Mouse (Mus musculus) induced T-regulatory cell, adult 2 months (primary cell): ENCODE measurements around the gene Cdhr1.
A peak's percentile ranks its signal among the peaks of the same experiment; 100 is the strongest.
"Not testable (repeated sequence)": the region's sequence is repeated elsewhere in the genome, so short reads cannot be mapped to it uniquely, and the experiment has no call there.

ENCODE experiments used
- DNase-seq: peaks from one replicate; pipeline ENCODE4 v3.0.0-alpha.2; 2012; ENCODE audit warnings: low read depth

Cdhr1 gene

DNA sequence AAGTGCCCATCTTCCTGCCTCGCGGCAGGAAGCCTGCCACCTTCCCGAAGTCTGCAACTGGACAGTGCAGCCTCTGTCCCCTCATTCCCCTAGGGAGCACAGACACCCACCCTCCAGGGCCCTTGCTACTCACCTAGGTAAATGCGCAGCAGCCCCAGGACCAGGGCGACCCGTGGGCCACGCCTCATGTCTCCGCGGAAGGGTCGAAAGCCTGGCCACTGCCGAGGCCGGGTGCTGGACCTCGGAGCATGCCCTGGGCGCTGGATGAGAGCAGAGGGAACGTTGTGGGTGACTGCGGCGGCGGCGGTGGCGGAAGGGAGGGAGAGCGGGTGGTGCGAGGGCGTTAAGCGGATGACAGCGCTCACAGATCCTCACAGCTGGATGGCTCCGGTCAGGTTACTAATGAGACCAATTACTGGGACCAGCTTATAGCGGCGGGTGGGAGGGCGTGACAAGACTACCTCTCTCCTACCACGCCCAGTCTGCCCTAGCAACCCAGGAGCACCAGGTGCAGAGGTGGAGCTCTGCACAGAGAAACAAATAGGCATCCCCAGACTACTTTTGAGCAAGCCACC, at the start of gene Cdhr1:
Gene Cdhr1 (minus strand): TSS at position 392 of the 575 bp plus-strand sequence.
- DNase-seq, result no peak

DNA sequence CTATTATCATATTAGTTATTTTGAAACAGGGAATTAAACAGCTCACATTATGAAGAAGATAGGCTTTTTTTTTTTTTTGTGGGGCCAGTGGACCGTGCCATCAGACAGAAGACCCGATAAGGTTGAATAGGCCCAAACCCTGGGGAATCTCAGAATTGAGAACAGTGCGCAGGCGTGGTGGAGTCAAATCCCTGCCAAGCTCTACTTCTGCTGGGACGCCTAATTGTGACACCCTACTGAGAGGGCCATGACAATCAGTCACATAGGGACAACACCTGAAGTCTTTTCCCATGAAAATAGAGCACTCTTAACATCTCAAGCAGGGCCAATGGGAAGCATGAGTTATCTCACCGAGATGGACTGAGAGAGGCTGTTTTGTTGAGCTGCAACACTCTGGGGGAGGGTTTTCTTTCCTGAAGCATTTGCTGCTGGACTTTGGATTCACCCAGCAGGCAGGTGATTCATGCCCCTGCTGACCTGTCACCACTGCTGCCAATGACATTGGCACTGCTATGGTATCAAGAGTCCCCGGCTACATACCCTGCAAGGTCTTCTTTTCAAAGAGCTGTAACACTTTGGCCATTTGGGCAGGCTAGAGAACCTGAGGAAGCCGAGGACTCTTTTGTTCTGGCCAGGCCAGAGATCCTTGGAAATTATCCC, 41.0 kb upstream of the Cdhr1 start:
- no peak for DNase-seq

DNA sequence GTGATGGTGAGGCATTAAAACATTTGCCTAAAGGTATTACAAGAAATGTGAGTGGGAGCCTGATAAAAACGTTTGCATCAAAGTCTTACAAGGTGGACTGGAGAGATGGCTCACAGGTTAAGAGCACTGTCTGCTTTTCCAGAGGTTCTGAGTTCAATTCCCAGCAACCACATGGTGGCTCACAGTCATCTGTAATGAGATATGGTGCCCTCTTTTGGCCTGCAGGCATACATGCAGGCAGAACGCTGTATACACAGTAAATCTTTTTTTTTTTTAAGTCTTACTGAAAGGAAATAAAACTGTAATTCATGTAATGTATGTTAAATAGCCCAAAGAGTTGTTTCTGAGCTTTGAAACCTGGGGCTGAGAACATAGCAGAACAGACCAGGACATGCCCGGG, 39.4 kb upstream of the Cdhr1 start:
- DNase-seq, result not testable (repeated sequence)

DNA sequence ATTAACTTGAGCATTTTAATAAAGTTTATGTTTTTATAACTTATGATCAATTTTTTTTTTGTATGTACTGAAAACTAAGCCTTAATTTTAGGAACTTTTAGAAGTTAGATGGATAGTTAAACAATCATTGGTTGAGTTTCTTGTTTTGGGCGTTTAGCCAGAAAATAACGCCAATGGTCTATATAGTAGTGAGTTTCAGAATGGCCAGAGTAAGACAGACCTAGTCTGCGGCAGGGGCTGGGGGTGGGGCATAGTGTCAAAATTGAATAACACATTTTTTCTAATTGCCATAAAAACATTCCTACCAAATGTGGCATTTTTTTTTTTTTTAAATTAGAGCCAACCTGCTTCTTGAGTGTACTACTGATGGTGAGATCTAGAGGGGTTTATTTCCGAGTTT, 38.0 kb upstream of the Cdhr1 start:
- no peak for DNase-seq

DNA sequence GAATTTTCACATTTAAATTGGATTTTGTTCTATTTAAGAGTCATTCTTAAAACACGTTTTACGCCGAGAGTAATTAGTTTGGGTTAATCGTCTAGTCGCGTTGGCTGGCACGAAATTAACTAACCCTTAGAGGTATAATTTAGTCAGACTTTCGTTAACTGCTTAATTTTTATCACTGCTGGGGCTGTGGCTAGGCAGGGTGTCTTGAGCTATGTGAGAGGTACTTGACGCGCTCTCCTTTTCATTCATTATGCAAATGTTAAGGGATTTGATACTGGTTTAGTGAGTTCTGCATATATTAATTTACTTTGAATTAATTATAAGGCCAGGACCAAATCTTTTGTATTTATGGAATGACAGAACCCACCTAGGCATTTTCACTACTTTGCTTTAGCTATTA, 37.5 kb upstream of the Cdhr1 start:
- DNase-seq, result no peak

DNA sequence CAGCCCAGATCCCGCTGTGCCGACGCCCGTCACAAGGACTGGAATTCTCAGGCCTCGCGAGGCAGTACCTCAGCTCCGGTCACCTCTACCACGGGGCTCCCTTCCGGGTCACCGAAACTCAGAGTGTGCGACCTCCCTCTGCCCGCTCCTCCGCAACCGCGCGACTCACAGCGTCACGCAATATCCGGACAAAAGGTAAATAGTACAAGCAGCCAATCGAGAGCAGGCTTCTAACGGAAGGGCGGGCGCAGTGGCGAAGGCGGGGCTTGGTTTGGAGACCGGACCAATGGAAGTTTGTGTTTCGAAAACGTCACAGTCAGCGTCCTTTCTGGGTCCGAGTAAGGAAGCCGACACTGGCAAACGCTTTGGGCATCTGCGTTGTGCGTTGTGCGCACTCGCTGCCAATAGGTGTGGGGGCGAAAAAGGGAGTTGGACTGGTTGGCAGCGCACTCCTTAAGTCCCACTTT, 37.0 kb upstream of the Cdhr1 start, which contains the start of gene Ghitm:
Gene Ghitm (minus strand): TSS at position 146 of the 467 bp plus-strand sequence.
- peak; percentile 98 for DNase-seq

DNA sequence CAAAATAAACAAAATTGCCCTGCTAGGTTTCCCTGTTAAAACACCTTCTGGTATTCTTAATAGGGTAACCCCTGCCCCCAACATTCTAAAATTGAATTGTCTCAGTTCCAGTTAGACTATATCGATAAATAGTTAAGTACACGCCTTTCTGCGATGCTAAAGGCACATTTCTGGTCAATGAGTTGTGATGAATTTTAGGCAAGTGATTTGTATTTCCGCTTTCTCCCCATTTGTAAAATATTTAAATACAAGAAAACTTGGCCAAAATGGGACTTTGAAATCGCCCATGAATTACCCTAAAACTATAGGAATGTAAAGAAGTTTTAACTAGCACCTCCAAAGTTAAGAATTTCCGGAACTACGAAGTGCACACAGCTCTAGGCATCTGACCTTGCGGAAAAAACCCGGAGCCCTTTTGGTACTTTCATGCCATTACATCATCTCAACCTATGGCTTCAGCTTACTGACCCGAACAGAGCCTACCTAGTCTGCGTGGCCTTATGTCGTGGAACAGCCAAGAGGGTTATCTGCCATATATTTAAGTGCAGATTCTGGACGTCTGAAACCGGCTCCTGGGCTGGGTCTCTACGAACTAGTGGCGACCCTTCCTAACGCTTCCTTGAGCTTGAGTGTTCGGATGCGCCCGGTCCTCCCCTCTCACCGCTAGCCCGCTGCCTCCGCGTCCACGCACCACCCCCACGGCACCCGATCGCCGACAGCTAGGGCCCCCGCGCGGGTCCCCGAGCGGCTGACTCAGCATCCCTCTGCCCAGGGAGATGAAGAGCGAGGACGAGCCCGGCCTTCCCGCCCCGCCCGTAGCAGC, 36.4 kb upstream of the Cdhr1 start:
- DNase-seq, result peak; percentile 85

DNA sequence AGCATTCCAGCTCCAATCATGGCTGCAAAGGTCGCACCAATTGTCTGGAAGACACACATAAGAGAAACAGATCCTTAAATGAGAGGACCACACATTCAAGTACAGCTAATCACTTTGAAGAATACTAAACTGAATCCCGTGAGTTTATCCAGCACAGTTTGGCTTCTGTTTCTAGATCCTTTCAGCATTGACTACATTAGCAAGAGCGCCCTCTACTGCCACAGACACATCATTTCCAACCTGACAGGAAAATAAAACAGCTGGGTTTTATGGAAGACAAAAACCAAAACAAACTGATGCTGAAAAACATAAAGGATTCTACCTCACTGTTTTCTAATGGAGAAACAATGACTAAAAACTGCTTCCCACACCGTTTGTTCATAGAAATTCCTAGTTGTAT, 29.5 kb upstream of the Cdhr1 start:
- DNase-seq, result peak; percentile 76

DNA sequence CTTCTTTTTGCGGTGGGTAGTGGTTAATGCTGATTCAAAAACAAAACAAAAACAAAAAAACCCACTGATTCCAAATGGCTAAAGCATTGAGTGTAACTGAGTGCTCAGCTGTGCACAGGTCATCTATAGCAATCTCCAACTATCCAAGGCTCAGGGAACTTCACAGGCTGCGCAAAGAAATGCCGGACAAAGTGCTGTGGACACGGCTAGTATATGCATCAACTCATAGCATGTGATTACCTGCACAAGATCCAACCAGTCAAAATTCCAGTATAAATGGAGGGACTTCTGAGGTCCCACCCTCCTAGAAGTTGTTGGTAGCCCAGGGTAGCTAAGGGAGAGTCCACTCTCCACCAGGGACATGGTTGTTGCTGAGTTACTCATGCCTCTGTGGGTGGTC, 21.1 kb upstream of the Cdhr1 start:
- DNase-seq, result no peak

DNA sequence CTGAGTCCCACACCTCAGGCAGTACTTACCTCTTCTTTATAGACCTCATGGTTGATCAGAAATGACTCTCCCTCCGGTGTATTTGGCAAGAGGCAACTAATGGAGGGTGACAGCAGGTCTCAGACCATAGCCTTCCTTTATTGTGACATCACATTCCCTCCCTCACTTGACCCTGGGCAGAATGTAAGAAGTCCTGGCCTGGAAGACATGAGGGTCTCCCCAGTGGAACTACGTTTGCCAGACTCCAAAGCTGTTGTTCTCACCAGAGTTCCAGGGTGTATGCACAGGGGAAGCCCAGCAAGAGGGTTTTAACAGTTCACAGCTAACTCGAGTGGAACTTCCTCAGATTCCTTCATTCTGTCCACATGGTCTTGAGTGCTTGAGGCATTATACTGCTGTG, 15.8 kb upstream of the Cdhr1 start, which contains the start of gene 2610528A11Rik:
Gene 2610528A11Rik (minus strand): TSS at position 101 of the 400 bp plus-strand sequence.
- DNase-seq, result no peak

DNA sequence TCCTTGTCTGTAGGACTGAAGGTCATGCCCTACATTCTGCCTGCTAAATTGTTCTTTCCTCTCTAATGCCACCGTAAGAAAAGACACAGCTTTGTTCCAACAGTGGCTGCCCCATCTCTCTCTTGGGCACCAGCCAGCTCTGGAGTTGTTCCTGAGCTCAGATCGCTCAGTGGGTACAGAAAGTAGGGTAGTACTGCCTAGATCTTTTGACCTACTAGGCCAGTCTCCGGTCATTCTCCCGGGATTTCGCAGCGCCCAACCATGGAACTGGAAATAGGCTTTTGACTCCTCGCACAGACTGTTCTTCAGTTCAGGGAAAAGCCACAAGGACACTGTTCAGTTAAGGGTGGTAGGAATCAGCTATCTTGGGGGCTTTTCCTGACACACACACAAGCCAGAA, 14.8 kb upstream of the Cdhr1 start:
- no peak for DNase-seq

DNA sequence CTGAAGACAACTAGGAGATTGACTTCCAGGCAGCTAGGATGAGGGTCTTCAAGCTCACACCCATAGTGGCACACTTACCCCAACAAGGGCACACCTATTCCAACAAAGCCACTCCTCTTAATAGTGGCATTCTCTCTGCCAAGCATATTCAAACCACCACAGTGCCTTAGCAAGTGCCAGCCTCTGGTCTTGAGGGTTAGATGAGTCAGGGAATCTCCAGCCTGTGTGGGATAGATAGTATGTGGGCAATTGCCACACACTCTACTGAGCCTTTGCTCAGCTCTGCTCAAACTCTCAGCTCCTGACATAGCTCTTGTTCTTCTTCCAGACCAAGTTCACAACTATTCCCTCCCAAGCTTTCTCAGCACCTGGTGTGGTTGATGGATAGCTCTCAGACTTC, 13.2 kb upstream of the Cdhr1 start:
- DNase-seq, result no peak

DNA sequence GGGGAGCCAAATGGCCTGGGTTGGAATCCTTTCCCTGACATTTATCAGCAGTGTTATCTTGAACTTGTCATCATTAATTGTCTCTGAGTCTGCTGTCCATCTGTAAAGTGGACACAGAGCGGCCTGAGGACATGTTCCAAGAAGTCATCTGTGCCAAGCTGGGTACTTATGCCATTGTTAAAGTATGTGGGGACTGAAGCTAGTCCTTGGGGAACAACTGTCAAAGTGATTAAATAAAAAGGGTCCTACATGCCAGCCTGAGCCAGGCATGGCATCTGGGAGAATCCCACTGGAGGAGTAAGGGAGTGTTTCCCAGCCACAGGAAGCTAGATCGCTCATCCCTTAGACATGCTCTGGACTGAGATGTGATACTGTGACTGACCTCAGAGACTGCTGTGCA, 12.3 kb upstream of the Cdhr1 start:
- DNase-seq, result no peak

DNA sequence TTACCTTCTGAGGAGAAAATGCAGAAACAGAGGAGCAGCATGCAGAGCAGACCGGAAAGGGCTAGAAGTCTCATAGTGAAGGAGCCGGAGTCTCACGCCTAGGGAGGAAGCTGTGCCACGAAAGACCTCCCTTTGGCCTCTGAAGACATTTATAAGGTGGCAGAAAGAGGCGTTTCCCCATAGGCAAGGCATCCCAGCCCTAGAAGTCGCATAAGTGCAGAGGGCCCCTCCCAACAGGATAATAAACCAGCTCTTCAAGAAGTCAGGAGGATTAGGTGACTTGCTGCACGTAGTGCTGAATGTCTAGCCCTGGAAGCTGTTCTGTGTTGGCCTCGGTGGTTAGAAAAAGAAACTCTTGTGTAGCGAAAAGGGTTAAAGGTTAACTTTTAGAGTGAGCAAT, 11.8 kb upstream of the Cdhr1 start:
- DNase-seq, result no peak

DNA sequence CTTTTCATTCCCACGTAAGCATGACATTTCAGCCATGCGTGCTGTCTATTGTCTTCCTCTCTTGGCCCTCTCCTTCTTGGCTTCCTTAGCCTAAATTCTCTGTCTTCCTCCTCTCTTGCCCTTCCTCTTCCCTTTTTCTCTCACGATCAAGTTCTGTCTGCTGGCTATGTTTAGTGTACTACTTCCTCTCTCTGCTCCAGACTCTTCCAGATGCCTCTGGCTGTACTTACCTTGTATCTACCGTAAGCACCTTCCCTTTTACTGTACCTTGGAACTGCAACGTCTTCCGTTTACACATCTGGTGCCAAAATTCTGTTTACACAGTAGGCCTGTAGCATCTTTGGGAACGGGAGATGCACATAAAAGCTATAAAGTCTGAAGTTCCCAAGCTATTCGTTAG, 11.3 kb upstream of the Cdhr1 start:
- no peak for DNase-seq

DNA sequence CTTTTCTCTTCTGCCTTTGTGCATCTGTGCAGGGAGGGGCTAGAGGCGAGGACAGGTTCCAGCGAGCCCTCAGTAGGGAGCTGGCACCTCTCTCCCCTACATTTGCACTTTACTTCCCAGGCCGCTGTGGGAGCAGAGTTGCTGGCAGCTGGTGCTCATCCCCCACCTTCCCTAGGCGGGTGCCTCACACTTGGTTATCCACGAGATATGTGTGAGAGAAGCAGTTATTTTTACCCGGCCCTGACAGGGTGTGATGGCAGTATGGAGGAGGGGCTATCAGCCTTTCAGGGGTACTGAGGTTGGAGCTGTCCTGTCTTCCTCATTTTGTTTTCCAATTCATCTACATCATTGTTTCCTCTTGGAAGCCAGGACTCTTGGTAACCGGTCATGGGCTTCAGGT, 7.7 kb upstream of the Cdhr1 start:
- DNase-seq, result no peak

DNA sequence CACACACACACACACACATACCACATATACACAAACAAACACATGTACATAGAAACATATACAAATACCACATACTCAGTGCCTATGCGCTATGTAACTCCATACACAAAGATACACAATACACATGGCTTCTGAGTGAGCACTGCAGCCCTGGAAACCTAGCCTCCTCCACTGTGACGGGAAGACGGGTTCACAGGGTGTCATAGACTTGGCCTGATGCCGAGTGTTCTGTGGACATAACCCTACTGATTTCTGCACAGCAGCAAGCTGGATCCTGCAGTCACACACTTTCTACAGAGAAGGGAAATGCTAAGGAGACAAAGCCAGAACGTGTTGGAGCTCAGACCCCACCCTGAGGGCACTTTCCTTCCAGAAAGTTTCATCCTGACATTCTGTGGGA, 6.6 kb upstream of the Cdhr1 start:
- no peak for DNase-seq

DNA sequence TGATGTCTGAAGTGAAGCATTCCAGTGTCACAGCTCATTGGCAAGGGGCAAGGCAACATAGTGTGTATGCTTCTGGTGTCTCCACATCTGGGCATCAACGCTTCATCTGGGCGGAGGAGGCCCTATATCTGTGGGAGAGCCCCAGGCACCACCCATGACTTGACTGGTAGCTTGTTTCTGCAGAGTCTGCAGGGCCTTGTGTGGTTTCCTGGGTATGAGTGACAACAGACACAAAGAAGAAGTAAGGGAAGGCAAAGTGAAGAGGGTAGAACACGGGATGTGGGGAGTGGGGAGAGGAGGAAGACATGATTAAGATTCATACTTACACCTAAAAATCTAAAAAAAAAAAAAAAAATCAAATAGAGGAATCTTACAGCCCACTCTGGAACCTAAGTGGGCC, 4.3 kb upstream of the Cdhr1 start:
- no peak for DNase-seq

DNA sequence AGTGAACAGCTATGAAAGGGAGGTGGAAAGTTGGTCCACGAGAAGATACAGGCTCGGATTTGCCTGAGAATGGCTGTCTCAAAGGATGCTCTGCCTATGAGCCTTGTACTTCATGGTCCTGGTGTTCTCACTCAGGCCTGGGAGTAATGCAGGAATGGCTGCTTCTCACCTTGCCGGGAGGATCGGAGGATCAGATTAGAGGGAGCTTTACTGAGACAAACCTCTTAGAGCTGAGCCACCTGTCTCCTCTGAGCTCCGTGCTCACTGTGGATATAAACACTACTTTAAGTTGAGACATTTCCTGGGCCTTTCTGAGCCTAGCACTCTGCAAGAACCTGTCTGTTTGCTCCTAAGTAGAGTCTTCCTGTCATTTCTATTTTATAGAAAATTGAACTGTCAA, 3.4 kb upstream of the Cdhr1 start:
- DNase-seq, result no peak

DNA sequence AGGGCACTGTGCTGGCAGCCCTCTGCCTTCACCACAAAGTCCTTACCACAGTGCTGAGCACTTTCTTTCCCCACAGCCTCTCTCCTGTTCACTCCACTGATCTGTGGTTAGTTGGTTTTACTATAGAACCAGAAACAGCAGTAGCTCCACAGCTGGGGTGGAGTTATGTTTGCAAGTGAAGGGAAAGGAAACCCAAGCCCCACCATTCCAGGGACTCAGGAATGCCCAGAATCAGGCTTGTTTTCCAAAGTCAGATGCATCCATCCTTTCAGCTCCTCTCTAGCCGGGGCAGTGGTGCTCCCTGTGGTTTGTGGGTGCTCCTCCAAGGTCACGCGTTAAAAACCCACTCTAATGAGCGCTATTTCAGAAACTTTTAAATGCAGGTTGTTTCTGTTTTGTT, 2.6 kb downstream of the Cdhr1 start:
- DNase-seq, result no peak

DNA sequence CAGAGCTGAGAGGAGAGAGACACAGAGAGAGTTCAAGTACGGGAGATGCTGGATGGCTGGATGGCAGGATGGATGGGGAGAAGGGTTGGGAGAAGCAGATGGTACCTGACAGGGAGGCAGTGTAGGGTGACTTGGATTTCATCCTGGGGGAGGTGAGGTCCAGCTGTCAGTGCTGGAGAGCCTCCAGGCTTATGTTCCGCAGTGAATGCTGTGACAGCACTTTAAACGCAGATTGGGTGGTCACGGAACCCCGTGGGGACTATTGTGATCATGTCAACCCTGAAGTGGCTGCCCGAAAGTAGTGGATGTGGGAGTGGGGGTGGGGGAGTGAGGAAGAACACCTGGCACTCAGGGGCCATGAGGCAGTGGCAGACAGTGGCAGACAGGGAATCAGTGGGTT, 3.7 kb downstream of the Cdhr1 start:
- no peak for DNase-seq

DNA sequence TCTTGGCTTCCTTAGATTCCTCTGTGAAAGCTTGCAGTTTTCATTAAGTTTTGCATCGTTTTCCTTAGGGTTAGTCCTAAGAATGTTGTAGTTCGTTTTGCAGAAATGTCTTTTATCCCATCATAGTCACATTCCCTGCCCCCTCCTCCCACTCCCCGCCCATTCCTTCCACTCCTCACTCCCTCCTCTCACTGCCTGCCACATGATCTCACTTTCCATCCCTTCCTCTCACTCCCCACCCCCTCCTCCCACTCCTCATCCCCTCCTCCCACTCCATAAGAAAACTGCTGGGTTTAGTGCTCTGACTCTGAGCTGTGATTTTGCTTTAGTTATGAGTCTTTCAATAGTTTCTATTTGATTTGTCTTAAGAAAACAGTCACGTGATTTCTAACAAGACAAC, 14.4 kb downstream of the Cdhr1 start:
- no peak for DNase-seq

DNA sequence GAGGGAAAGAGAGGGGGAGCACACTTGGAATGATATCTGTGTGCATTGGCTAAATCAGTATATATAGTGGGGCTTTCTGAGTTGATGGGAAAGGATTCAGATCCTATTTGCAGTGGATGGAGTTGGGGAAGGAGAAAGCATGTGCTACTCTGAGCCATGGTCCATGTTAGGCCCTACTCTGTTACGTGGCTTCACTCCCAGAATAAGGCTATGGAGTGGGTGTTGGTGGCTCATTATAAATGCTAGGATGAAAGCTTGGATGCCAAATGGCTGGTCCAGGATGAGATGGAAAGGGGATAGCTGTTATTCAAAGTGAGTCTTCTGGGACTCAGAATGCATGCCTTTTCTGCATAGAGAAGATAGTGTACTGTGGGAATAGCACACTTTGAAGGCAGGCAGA, 17.4 kb downstream of the Cdhr1 start:
- DNase-seq, result no peak
